Mouse (Mus musculus) layer of hippocampus, adult 9-10 months (tissue): ENCODE results near the gene Cd200.
A peak's percentile ranks its signal among the peaks of the same experiment; 100 is the strongest.
"Not testable (repeated sequence)": the region's sequence is repeated elsewhere in the genome, so short reads cannot be mapped to it uniquely, and the experiment has no call there.

Experiments used
- DNase-seq: peaks from one replicate; pipeline ENCODE4 v3.0.0; 2022; ENCODE audit warnings: low spot score

The Cd200 gene

DNA sequence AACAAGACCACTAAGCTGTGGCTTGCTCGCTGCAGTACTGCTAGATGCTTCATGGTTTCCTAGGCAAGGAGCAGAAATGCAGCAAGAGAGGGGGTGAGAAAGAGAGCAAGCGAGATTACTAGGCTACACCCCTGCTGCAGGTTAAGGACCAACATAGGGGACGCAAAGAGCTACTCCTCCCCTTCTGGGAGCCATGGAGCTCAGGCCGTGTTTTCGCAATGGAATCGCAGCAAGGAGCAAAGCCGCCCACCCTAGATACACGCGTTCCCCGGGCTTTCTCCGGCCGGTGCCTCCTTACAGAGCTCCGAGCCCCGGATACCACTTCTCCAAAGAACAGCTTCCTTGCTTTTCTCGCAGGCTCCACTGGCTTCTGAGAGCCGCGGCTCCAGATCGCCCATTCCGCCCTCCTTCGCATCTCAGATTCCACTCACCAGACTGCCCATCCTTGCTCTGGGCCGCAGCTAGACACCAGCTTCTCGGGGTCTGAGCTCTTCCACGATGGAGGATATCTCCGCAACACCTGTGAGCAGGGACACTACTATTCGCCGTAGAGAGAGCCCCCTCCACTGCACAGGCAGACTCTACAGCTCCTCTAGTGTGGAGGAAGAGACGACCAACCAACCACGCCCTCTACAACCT is at the start of gene Cd200:
TSS of gene Cd200 (minus strand) at position 629 of the 639 bp plus-strand sequence.
- peak; percentile 32 for DNase-seq

DNA sequence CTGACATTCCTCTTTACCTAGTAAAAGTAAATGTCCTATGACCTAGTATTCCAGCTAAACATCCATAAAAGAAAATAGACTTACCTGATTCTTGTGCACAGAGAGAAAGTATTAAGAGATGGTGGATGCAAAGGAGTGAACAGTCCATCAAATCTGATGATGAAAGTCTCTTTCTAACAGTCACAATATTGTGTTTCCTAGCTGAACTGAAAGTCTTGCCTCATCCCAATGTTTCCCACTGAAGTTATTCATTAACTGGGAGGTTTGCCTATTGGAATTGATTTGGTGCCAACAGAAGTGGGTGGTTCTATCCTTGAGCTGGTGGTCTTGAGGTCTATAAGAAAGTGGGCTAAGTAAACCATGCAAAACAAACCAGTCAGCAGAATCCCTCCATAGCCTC is 45.9 kb upstream of the Cd200 start:
- no peak for DNase-seq

DNA sequence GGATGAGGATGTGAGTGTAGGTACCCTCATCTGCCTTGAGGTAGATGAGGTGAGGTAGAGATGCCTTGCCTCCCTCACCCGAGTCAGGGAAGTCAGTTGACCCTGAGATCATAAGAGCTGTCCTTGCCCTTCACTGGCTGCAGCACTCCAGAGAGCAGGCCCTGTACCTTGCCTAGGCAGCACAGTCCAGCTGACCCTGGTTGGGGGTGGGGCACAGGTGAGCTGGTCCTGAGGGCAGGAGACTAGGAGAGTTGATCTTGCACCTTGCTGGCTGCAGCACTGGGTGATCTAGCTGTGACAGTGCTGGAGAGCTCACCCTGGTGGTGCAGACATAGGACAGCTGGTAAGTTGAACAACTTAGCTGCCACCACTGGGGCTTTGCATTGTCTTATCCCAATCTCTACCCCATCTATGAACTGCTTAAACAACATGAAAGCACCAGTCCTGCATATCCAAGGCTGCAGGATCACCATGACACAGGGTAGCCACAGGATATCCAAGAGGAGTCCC is 28.4 kb upstream of the Cd200 start:
- no peak for DNase-seq

DNA sequence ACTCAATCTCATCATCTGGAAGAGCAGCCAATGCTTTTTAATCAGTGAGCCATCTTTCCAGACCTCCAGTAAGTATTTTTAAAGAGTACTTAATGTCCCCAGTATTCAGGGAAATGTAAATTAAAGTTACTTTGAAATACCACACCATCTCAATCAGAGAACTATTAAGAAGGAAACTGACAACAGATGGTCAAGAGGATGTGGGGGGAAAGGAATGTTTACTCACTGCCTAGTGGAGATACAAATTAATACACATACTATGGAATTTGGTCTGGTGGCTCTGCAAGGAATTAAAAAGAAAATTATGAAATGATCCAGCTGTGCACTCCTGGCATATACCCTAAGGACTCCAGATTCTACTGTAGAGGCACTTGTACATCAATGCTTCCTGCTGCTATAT is 26.7 kb upstream of the Cd200 start:
- no peak for DNase-seq

DNA sequence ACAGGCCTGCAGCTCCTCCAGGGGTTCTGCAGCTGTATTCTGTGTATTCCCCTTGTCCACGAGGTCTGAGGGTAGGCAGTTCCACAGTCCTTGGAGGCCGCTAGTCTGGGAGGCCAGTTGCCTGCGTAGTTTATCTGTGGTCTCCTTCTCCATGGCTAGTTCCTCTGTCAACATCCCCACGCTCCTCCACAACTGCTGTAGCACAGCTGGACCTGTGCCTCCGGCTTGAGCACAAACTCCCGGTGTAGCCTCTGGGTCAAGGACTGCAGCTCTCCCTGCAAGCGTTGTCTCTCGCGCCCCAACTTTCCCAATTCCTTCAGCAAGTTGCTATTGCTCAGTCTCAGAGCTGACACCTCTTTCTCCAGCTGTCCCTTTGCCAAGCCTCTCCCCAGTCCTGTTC is 18.8 kb upstream of the Cd200 start:
- DNase-seq = no peak

DNA sequence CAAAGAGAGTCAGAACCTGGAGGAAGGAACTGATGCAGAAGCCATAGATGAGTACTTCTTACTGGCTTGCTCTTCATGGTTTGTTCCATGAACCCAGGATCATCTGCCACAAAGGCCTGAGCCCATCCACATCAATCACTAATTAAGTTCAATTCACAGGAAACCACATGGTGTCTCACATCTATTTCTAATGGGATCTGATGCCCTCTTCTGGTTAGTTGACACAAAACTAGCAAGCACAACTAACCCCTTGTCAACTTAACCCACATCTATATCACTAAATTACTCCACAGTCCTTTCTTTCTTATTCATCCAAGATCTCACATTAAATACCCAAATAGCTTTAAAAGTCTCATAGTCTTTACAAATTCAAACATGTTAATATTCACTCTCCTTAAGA is 4.6 kb upstream of the Cd200 start:
- DNase-seq = no peak

DNA sequence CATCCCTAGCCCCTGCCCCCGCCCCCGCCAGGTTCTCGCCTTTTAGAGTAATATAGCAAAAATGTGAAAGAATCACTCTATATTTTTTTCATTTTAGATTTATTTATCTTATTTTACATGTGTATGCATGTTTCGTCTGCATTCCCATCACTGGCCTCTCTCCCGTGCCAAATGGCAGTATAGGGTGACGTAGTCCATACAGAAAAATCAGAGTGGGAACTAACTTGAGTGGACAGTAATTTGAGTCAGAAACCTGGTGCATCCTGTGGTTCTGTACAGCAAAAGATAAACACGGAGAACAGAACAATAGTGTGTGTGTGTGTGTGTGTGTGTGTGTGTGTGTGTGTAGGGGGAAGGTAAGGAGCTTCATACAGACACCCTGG is 202 bp upstream of the Cd200 start:
- DNase-seq = not testable (repeated sequence)

DNA sequence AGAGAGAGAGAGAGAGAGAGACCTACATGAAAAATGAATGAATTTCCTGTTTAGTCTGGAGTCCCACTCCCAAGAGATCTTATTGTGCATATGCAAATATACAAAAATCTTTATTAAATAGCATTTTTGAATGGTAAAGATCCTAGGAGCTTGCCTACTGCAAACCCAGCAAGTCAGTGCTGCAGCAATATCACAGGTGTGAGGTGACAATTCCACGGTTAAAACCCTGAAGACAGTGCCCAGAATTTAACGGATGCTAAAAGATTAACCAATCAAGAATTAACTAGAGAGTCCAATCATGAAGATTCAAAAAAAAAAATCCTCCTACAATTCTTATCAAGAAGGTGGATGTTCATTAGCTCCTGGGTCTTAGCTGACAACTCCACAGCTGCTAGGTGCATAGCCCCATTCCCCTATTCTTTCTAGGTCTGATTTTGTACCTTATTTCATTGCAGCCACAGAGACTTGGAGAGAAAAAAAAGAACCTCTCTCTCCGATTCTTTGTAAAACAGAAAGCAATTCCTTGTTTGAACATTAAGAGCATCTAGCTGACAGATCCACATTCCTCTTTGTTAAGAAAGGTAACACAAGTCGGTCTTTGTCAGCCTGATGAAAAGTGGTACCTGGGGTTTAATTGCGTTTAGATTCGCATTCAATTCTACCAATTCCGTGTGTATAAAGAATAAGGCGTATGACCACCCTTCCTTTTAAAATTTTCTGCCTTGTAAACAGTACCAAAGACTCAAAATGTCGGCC is 1.0 kb downstream of the Cd200 start:
- no peak for DNase-seq

DNA sequence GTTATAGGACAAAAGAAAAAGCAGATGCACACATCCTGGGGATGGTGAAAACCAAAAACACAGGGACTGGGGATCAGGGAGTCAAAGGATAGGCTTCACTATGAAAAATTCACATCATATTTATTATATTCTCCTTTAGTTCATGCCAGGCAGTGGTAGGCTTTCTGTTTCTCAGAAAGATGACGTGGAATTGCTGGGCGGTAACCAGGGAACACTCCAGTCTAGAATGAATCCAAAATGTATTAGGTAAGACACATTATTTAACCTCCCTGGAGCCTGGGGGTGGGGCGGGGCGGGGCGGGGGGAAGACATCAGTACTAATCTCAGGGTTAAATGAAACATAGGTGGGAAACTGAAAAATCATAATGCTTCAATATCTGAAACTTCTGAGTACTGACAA is 1.8 kb downstream of the Cd200 start:
- no peak for DNase-seq

DNA sequence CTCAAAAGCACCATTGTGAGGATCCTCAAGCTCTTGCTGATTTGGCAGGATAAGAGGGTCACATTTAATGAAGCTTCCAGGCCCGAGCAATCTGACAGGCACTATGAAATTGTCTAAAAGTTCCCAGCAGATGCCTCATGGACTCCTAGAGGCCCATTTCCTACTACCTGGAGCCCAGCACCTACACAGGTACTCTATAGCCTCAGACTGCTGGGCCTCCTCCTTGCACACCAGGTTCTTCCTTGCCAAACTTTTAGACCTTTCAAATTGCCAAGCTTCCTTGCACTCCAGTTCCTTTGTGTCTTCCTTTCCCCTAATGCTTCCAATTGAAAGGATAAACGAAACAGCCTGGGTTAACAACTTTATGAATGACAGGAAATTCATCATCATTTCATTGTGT is 5.9 kb downstream of the Cd200 start:
- no peak for DNase-seq

DNA sequence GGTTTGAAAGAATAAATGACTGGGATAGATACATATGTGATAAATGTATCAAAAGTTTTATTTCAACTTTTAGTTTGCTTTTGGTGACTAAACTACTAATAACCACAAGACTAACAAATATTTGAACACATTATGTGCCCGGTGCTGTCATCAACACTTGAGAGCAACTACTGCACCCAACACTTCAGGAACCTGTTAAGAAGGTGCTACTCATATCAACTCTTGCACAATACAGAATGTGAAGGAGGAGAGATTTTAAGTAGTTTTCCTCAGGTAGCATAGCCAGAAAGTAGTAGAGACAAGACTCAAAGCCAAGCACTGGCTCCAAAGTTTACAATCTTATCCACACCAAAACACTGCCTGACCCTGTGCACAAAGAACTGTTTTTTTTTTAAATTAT is 6.8 kb downstream of the Cd200 start:
- DNase-seq = no peak

DNA sequence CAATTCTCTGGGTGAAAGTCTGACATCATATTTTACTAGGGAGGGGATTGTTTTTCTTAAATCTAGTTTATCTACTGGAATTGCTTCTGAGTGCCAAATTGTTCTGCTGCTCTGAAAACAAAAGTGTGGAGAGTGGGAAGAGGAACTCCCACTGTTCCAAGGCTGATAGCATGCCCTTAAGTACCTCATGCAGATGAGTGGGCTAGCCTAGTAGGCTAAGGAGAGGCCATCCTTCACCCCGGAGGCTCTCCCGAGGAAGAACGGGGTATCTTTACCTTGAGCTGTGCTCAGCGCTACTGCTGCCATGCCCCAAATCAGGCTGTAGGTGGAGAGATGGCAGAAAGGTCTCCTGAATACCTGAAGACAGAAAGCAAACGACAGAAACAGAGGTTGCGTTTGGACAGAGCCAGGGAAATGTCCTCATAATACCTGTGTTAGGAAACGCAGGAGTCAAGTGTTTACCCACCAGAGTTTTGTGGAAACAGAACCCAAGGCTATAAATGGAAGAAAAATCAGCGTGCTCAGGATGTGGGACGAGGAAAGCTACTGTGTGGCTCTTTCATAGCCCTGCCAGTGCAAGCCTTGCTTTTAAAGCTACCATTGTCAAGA is 8.8 kb downstream of the Cd200 start:
- DNase-seq = no peak

DNA sequence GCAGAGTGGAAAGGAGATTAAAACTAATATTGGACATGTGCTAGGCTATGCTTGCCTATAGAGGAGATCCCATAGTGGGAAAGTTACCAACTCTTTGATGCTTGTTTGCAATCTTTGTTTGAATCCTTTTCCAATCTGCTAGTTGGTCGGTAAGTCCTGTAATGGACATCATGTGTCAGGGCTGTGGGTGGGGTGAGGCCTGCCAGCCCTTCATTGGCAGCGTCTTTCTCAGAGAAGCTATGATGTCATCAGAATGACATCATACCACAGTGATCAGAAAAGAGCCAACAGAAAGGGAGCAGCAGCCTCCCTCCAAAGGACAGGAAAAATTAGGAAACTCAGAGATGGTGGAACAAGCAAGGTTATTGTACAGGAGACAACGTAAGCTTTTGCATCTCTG is 9.4 kb downstream of the Cd200 start:
- DNase-seq = no peak

DNA sequence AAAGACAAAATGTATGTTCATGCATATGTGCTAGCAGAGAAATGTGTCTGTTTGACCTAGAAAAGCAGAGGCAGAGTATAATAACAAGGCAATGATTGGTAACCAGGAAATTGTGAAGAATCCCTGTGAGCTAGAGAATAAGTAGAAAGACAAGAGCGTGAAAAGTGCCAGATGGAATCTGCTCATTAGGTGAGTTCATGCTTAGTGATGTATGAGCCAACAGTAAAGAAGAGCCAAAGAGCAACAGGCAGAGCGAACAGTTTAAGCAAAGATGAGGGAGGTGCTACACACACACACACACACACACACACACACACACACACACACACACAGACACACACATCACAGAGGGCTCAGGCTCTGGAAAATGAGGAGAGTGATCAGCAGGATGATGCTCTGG is 11.4 kb downstream of the Cd200 start:
- no peak for DNase-seq

DNA sequence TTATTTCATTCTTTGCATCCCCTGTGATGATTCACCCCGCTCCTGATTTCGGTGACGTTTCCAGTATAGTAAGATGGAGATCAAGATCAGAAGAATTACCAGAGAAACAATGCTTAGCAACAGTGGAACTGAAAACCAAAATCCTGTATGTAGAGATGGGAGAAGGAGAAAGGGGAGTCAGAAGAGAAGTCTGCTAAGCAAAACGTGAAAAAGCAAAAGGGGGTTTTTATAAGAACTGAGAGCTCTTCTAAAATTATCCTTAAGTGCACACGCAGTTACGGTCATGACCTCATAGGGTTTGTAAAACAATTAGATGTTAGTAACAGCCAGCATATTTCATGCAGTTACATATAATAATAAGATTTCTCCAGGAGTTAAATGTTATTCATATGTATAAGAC is 16.6 kb downstream of the Cd200 start:
- no peak for DNase-seq

DNA sequence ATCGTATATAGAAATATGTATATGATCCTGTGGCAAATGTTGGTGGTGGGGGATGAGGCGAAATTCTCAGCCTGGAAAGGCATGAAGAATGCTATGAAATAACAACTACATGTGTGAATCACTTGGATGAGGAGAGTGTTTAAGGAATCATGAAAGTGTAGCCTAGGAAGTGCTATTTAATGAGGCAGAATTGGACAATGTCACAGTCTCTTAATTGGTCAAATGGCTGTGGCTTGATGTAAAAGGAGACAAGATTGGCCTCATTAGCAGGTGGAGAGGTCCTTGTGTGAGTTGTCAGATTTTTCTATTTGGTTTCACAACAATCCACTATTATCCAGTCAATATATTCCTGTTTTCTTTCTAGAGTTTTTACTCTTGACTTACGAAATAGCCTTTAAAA is 17.2 kb downstream of the Cd200 start:
- DNase-seq = no peak

DNA sequence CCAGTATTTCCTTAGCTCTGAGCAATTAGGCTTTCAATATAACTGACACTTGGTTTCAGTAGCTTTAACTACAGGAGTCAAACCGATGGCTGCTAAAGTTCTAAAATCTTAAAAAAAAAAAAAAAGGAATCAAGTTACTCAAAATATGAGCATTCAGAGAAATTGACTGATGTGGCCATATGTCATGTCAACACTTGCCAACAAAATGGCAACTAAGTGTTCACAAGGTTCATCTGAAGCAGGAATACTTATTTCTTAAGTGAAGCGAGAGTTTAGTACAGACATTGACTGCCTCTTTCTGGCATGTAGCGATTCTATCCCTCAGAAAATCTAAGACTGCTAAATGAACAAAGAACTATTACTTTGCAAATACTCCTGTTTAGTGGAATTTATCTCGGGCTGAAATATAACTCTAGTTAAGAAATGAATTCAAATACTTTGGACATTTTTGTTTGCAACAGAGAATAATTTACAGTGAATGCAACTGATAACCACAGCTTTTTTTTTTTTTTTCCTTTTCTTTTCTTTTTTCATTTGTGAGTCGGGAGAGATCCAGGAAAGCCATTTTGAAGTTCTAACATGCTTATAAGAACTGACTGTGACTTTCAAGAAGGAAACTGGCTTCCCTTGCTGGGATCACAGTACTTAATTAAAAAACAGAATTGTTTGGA is 18.4 kb downstream of the Cd200 start:
- no peak for DNase-seq

DNA sequence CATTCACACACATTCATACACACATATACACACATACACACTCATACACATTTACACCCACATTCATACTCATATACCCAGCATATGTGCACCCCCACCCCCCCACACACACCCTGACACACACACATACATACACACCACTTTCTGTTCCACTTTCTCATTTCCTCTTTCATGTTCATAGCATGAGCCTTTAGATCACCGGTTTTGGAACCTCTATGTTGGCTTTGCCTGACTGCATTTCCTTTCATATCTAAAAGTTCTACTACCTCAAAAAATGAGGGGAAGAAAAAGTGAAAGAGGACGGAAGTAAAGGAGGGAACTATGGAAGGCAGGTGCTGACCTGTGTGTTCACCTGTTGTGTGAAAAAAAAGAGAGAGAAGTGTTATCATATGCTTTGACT is 19.0 kb downstream of the Cd200 start:
- DNase-seq = no peak

DNA sequence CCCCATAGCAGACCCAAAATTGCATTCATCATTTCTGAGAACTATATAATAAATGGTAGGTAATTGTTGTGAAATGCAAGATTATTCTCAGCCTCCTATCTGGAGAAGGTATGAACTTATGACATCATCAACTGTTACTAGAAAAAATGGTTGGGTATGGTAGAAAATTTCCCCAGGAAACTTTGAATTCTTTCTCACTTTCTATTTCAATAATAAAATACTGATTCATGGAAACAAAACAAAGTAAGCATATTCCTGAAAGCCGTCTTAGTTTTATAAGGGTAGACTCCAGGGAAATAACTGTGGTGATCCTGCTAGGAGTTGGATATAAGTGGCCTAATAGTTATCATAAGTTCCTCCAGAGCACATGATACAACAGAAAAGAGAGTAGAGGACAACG is 19.8 kb downstream of the Cd200 start:
- no peak for DNase-seq

DNA sequence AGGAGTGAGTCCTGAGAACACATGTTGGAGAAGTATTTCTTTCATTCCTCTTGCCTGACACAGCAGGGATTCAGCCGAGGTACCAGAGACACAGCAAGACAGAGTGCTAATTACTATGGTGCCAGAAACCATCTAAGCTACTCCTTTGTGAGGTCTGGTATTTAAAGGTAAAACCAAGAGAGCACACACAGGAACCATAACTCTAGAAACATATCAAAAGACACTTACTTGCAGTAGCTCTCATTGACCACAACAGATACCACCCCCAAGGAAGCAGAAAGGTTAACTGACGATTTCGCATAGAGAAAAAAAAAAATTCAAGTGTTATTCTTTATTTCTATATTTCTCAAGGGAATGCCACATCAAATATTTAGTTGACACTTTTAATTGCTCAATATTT is 27.0 kb downstream of the Cd200 start:
- DNase-seq = no peak

DNA sequence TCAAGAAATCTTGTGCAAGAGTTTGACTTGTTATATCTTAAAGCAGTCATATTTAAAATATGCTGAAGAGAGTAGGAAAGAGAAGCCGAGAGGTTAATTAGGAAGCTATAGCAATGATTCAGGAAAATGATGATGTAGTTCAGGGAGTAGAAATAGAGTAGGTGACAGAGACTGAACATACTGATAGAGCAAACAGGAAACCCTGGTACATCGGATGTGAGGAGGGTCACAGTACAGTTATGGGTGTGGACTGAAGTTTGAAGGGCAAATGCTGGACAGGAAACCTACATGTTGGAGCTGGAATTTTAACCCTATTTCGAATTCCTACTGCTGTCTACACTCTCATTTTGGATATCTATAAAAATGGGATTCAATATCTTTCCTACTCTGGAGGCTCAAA is 29.9 kb downstream of the Cd200 start:
- no peak for DNase-seq

DNA sequence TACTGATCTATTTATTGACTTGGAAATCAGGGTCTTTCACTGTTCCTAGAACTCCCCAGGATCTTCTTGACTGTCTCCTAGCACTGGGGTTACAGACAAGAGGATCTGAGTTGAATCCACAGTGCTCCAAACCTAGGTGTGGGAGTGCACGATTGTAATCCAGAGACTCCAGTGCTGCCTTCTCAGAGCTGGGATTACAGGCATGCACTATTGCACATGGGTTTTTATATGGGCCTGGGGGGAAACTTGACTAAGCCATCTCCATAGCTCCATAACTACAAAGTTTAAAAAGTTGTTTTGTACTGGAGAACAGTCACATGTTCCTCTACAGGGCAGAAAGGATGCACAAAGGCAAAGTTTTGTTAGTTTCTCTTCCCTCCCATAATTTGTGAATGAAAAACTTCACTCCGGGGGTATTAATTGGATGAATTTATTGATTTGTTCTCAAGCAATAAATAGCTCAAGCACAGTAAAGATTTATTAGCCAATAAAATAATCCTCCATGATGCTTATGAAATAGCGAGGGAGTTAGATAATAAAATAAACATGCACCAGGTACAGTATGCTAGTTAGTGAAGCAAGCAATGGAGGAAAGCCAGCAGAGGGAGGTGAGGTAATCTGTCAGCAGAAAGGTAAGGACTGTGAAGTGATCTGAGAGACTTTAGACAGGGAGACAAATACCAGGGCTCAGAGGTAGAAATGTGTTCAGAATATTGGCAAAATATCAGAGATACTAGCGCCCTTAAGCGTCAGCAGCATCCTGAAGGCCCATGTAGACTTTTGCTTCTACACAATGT is 30.5 kb downstream of the Cd200 start:
- no peak for DNase-seq
